Mouse (Mus musculus): ENCODE measurements around the gene Trim8. TPM values are rescaled to one million over a fixed set of nuclear protein-coding genes. Genes with fewer than 3 reads are reported as not detected.

The Trim8 gene
- polyA plus RNA-seq, 2 experiments, result 7.3 to 7.5 TPM

GRCm38 (mm10) chr19:46459889-46460288, 41.6 kb upstream of the Trim8 start:
- Histone ChIP-seq H3K27me3 (ENCODE audit: control insufficient read depth, insufficient read depth, low read length) (no peaks in the 10 kb centered on the region), H3K4me1 (replicated peaks; ENCODE audit: control insufficient read depth in 2 of 2, insufficient read depth in 2 of 2, low read length in 1 of 2) (peaks cover 20 to 36% of the 10 kb centered on the region in 2 experiments), H3K9ac (replicated peaks) (no peak overlapping the region), H3K9me3 (ENCODE audit: control insufficient read depth, low read length) (no peaks in the 10 kb centered on the region), H3K4me3 (ENCODE audit: insufficient read depth in 1 of 2, low read depth in 2 of 2, low read length in 2 of 2) (no peak overlapping the region), H3K27ac (no peak overlapping the region), H3K36me3 (replicated peaks; ENCODE audit: control insufficient read depth, insufficient read depth, low read depth) (no peaks in the 10 kb centered on the region), H3K4me2 (ENCODE audit: low read depth) (no peak overlapping the region)
- TF ChIP-seq EP300 (IDR thresholded peaks at IDR 0.05; ENCODE audit: low read depth) (no peak), CTCF (IDR thresholded peaks at IDR 0.05; ENCODE audit: low read depth) (no peak)
- WGBS (ENCODE audit: insufficient replicate concordance), result 83% methylated on average over 2 of the region's 2 CpGs
- DNase-seq (ENCODE audit: low read depth in 3 of 3, low spot score in 3 of 3) (no peak), ATAC-seq (ENCODE audit: insufficient read depth) (no peak)

GRCm38 (mm10) chr19:46462574-46462973, 38.9 kb upstream of the Trim8 start:
- Histone ChIP-seq H3K9me3 (ENCODE audit: control insufficient read depth, low read length) (no peaks in the 10 kb centered on the region), H3K9ac (replicated peaks) (no peak overlapping the region), H3K4me2 (ENCODE audit: low read depth) (no peak overlapping the region), H3K36me3 (replicated peaks; ENCODE audit: control insufficient read depth, insufficient read depth, low read depth) (no peaks in the 10 kb centered on the region), H3K4me3 (ENCODE audit: insufficient read depth in 1 of 2, low read depth in 2 of 2, low read length in 2 of 2) (no peak overlapping the region), H3K4me1 (replicated peaks; ENCODE audit: control insufficient read depth in 2 of 2, insufficient read depth in 2 of 2, low read length in 1 of 2) (peaks cover 0 to 16% of the 10 kb centered on the region in 2 experiments; a peak in 3 of 4 replicates), H3K27me3 (ENCODE audit: control insufficient read depth, insufficient read depth, low read length) (no peaks in the 10 kb centered on the region), H3K27ac (no peak overlapping the region)
- TF ChIP-seq EP300 (IDR thresholded peaks at IDR 0.05; ENCODE audit: low read depth) (no peak), CTCF (IDR thresholded peaks at IDR 0.05; ENCODE audit: low read depth) (no peak)
- no peak for DNase-seq (ENCODE audit: low read depth in 3 of 3, low spot score in 3 of 3)
- 66% methylated on average over 3 of the region's 3 CpGs for WGBS (ENCODE audit: insufficient replicate concordance)
- ATAC-seq (ENCODE audit: insufficient read depth), result no peak

DNA sequence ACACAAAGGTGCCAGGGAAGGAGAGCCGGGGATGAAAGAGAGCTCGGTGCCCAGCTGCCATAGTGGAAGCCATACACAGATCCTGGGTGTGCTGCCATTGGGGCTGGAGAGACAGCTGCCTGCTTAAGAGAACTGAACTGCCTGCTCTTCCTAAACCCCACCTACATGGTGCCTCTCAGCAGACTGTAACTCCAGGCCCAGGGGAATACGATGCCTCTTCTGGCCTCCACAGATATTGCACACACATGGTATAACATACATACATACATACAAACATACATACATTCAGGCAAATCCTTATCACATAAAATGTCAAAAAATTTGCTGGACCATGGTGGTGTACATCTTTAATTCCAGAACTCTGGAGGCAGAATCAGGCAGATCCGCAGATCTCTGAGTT, 38.1 kb upstream of the Trim8 start:
- Histone ChIP-seq H3K4me3 (ENCODE audit: insufficient read depth in 1 of 2, low read depth in 2 of 2, low read length in 2 of 2) (no peak overlapping the region), H3K9ac (replicated peaks) (no peak overlapping the region), H3K9me3 (ENCODE audit: control insufficient read depth, low read length) (no peaks in the 10 kb centered on the region), H3K4me1 (replicated peaks; ENCODE audit: control insufficient read depth in 2 of 2, insufficient read depth in 2 of 2, low read length in 1 of 2) (peaks cover 0 to 16% of the 10 kb centered on the region in 2 experiments; a peak in 2 of 4 replicates), H3K27ac (no peak overlapping the region), H3K4me2 (ENCODE audit: low read depth) (no peak overlapping the region), H3K36me3 (replicated peaks; ENCODE audit: control insufficient read depth, insufficient read depth, low read depth) (no peaks in the 10 kb centered on the region), H3K27me3 (ENCODE audit: control insufficient read depth, insufficient read depth, low read length) (no peaks in the 10 kb centered on the region)
- ATAC-seq (ENCODE audit: insufficient read depth) (no peak), DNase-seq (ENCODE audit: low read depth in 3 of 3, low spot score in 3 of 3) (no peak)
- 90% methylated on average over 4 of the region's 4 CpGs for WGBS (ENCODE audit: insufficient replicate concordance)
- TF ChIP-seq EP300 (IDR thresholded peaks at IDR 0.05; ENCODE audit: low read depth), result no peak
- peak; percentile 14; the same call in 1 of the 2 replicates for TF ChIP-seq CTCF (IDR thresholded peaks at IDR 0.05; ENCODE audit: low read depth)

- no peaks in the 10 kb centered on the region; the same call in 1 of the 2 replicates for H3K36me3 ChIP-seq (replicated peaks; ENCODE audit: control insufficient read depth, insufficient read depth, low read depth)
- ATAC-seq (ENCODE audit: insufficient read depth) (no peak), DNase-seq (ENCODE audit: low read depth in 3 of 3, low spot score in 3 of 3) (no peak)
- no peaks in the 10 kb centered on the region for H3K27me3 ChIP-seq (ENCODE audit: control insufficient read depth, insufficient read depth, low read length)
- no peaks in the 10 kb centered on the region for H3K9me3 ChIP-seq (ENCODE audit: control insufficient read depth, low read length)
- no peak overlapping the region for H3K4me3 ChIP-seq (ENCODE audit: insufficient read depth in 1 of 2, low read depth in 2 of 2, low read length in 2 of 2)
- H3K9ac ChIP-seq (replicated peaks), result no peak overlapping the region
- TF ChIP-seq CTCF (IDR thresholded peaks at IDR 0.05; ENCODE audit: low read depth) (no peak), EP300 (IDR thresholded peaks at IDR 0.05; ENCODE audit: low read depth) (no peak)
- 61% methylated on average over 6 of the region's 6 CpGs for WGBS (ENCODE audit: insufficient replicate concordance)
- peaks cover 10% of the 10 kb centered on the region in 2 experiments for H3K4me1 ChIP-seq (replicated peaks; ENCODE audit: control insufficient read depth in 2 of 2, insufficient read depth in 2 of 2, low read length in 1 of 2)
- H3K4me2 ChIP-seq (ENCODE audit: low read depth), result no peak overlapping the region
- no peak overlapping the region for H3K27ac ChIP-seq
These were observed 35.3 kb upstream of the Trim8 start for GRCm38 (mm10) chr19:46466160-46466559.

DNA sequence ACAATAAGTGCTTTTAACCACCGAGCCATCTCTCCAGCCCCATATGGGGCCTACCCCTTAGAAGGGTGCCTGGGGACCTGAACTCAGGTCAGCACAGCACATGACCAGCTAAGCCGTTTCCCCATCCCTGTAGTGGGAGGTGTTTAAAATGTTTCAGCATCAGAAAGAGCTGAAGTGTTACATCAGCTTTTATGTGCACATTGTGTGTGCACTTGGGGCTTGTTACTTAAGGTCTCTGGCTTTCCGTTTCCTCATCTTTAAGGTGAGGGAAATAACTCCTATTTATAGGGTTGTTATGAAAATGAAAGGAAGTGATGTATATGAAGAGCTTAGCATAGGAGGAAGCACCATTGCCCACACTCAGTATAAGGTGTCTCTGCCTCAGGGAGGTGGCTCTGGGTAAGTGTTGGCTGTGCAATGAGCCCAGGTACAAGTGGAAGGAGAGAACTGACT, 34.4 kb upstream of the Trim8 start:
- Histone ChIP-seq H3K27ac (no peak overlapping the region), H3K4me3 (ENCODE audit: insufficient read depth in 1 of 2, low read depth in 2 of 2, low read length in 2 of 2) (no peak overlapping the region), H3K4me2 (ENCODE audit: low read depth) (no peak overlapping the region), H3K4me1 (replicated peaks; ENCODE audit: control insufficient read depth in 2 of 2, insufficient read depth in 2 of 2, low read length in 1 of 2) (peaks cover 10 to 16% of the 10 kb centered on the region in 2 experiments), H3K9me3 (ENCODE audit: control insufficient read depth, low read length) (no peaks in the 10 kb centered on the region), H3K36me3 (replicated peaks; ENCODE audit: control insufficient read depth, insufficient read depth, low read depth) (no peaks in the 10 kb centered on the region; the same call in 1 of the 2 replicates), H3K9ac (replicated peaks) (no peak overlapping the region), H3K27me3 (ENCODE audit: control insufficient read depth, insufficient read depth, low read length) (no peaks in the 10 kb centered on the region)
- WGBS (ENCODE audit: insufficient replicate concordance), result 62% methylated on average over 3 of the region's 3 CpGs
- TF ChIP-seq CTCF (IDR thresholded peaks at IDR 0.05; ENCODE audit: low read depth) (no peak), EP300 (IDR thresholded peaks at IDR 0.05; ENCODE audit: low read depth) (no peak)
- ATAC-seq (ENCODE audit: insufficient read depth) (no peak), DNase-seq (ENCODE audit: low read depth in 3 of 3, low spot score in 3 of 3) (no peak)

All from liver, embryonic 14.5 days (tissue).